Mouse (Mus musculus) embryonic fibroblast, embryonic 13.5 days (primary cell): ENCODE data around the gene Mob3b. TPM values are rescaled to one million over a fixed set of nuclear protein-coding genes. Genes with fewer than 3 reads are reported as not detected.
"Not testable (repeated sequence)": the region's sequence is repeated elsewhere in the genome, so short reads cannot be mapped to it uniquely, and the experiment has no call there.

Experiments used
- H3K27ac ChIP-seq: 2 replicates; pipeline ENCODE4 v1.5.1; 2012; ENCODE audit warnings: low read length, control low read depth, inconsistent platforms; ENCODE audit not compliant: insufficient read depth
- H3K4me1 ChIP-seq: 2 replicates; pipeline ENCODE4 v1.6.1; 2011; ENCODE audit warnings: low read length; ENCODE audit not compliant: control insufficient read depth, insufficient read depth
- H3K4me3 ChIP-seq: 2 replicates; pipeline ENCODE4 v1.5.1; 2011; ENCODE audit warnings: mild to moderate bottlenecking, control low read depth, low read length; ENCODE audit not compliant: insufficient read depth
- CTCF ChIP-seq: IDR thresholded peaks from 2 replicates; pipeline ENCODE4 v1.5.1; 2011; ENCODE audit warnings: mild to moderate bottlenecking, control low read depth, low read length, moderate library complexity, borderline replicate concordance; ENCODE audit not compliant: insufficient read depth
- POLR2A ChIP-seq: IDR thresholded peaks from 2 replicates; pipeline ENCODE4 v1.6.1; 2011; ENCODE audit warnings: low read depth, mild to moderate bottlenecking, control low read depth, low read length, moderate library complexity
- polyA plus RNA-seq: library from polyadenylated mRNA; stranded (reverse); fragments of >200 nt; gene quantifications from 2 replicates; pipeline ENCODE4 v1.2.4, GENCODE M21; 2011; ENCODE audit warnings: low read depth; ENCODE audit not compliant: missing spikeins, insufficient read length

Mob3b gene
- polyA plus RNA-seq, 1 experiment: 1.6 TPM

DNA sequence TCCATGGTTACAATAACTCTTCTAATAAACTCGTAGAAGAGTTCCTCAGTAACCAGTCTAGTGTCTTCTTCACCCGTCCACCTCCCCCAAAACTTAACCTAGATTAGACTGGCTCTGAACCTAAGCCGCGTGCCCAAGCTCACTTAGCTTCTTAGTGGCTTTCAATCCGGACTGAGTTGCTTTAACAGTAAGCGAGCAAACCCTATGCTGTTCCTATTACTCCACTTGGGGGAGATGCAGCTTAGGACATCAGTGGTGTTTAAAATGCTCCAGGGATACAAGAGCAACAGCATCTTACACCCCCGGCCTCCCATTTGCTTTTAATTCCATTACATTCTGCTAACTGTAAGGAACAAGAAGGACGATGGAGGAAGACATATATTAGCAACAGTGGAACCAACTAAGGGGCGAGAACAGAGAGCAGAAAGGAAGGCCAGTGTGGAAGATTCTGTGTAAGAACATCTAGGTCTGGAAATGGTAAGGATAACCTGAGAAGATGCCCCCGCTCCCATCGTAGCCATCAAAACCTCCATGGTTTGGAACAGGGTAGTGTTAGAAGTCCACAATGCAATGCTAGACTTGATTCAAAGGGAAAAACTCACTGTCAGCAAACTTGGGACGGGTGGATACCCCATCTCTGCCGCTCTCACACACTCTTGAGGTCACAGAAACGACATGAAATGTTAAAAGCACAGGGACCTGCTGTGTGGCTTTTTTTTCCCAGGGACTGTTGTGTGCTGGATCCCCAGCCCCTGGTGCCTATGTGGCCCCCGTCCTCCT is 196.3 kb downstream of the Mob3b start:
- Histone ChIP-seq H3K27ac (no peak overlapping the region), H3K4me1 (no peaks in the 10 kb centered on the region), H3K4me3 (no peak overlapping the region)
- TF ChIP-seq CTCF (no peak), POLR2A (no peak)

- Histone ChIP-seq H3K4me1 (no peaks in the 10 kb centered on the region), H3K27ac (no peak overlapping the region), H3K4me3 (no peak overlapping the region)
- TF ChIP-seq CTCF (no peak), POLR2A (no peak)
Observed at GRCm38 (mm10) chr4:34959477-34959876, 197.8 kb downstream of the Mob3b start.

DNA sequence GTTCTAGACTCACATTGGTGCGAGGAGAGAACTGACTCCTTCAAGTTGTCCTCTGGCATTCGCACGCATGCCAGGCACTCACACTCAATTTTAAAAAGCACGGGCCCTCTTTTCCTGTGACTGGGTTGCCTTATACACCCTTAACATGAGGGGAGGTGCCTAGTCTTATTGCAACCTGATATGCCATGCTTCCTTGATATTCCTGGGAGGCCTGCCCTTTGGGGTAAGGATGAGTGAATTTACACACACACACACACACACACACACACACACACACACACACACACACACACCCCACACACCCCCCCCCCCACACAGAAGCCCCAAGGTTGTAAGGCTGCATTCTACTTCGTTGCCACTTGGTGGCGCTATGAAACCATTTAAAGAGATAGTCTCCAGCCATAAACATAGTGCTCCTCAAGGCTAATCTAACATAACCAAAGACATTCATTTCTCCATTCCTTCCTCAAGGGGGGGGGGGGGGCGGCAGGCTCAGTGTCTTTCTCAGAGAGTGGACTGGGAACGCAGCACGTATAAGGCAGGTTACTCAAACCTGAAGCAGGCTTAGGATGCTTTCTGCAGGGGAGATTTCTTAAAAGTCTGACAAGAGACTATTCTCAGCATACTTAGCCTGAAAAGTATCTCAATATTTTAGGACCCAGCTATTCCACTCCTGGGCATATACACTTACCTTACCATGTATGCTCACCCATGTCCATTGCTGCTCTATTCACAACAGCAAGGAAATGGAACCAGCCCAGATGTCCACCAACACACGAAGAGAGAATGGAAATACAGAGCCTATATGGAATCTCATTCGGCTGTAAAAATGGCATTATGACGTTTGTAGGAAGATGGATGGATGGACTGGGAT is 198.9 kb downstream of the Mob3b start:
- Histone ChIP-seq H3K27ac (no peak overlapping the region), H3K4me3 (no peak overlapping the region), H3K4me1 (no peaks in the 10 kb centered on the region)
- no peak for TF ChIP-seq CTCF
- TF ChIP-seq POLR2A: no peak

GRCm38 (mm10) chr4:34953716-34954115 is 203.6 kb downstream of the Mob3b start:
- H3K27ac ChIP-seq: no peak overlapping the region
- H3K4me1 ChIP-seq: no peaks in the 10 kb centered on the region
- H3K4me3 ChIP-seq: no peak overlapping the region
- TF ChIP-seq CTCF: no peak
- TF ChIP-seq POLR2A: no peak

- H3K4me1 ChIP-seq: no peaks in the 10 kb centered on the region
- no peak overlapping the region for H3K27ac ChIP-seq
- H3K4me3 ChIP-seq: no peak overlapping the region
- no peak for TF ChIP-seq POLR2A
Observed at GRCm38 (mm10) chr4:34947181-34947580, 210.1 kb downstream of the Mob3b start.

GRCm38 (mm10) chr4:34941046-34941445 is 216.2 kb downstream of the Mob3b start:
- H3K4me1 ChIP-seq: no peaks in the 10 kb centered on the region
- TF ChIP-seq CTCF: no peak
- no peak overlapping the region for H3K27ac ChIP-seq
- H3K4me3 ChIP-seq: no peak overlapping the region

GRCm38 (mm10) chr4:34928386-34928785 is 228.9 kb downstream of the Mob3b start:
- H3K4me3 ChIP-seq, H3K4me1 ChIP-seq, H3K27ac ChIP-seq: not testable (repeated sequence)

- TF ChIP-seq POLR2A: no peak
- TF ChIP-seq CTCF: peak; percentile 85; the same call in 1 of the 2 replicates
- H3K4me1 ChIP-seq: no peaks in the 10 kb centered on the region
- H3K27ac ChIP-seq: no peak overlapping the region
- no peak overlapping the region for H3K4me3 ChIP-seq
Observed at GRCm38 (mm10) chr4:34922177-34922870, 235.0 kb downstream of the Mob3b start.

DNA sequence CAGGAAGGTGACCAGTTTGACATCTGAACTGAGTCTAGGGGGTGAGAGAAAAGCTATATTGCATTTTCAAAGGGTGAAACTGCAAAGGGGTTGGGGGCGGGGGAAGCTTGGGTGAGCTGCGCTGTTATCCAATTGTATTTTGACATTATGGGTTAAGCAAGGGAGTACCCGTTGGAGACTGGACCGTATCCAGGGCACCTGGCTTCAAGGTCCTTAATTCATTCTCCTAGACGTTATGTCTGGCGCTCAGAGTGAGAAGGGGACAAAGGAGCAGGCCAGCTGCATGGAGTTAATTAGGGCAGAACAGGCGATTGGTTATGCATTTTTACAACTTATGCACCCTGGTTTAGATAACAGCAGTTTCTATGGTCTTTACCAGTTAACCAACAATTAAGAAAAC is 239.9 kb downstream of the Mob3b start:
- Histone ChIP-seq H3K4me1 (no peaks in the 10 kb centered on the region), H3K4me3 (no peak overlapping the region), H3K27ac (no peak overlapping the region)
- no peak for TF ChIP-seq CTCF
- TF ChIP-seq POLR2A: no peak

DNA sequence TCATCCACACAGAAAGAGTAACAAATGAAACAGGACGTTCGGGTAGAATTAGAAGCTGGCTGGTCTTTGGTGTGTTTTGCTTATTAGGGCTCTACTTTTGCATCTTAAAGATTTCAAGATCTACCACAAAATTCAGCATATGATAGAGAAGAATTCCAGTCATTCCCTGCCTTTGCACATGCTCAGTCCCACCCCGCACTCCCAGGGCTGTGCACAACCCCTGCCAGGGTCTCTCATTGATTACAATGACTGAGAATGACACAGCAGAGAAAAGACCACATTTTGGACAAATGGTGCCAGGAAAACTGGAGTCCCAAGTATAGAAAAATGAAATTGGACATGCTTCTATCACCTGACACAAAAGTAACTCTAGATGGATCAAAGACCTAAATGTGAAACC is 245.1 kb downstream of the Mob3b start:
- Histone ChIP-seq H3K4me1 (no peaks in the 10 kb centered on the region), H3K4me3 (no peak overlapping the region), H3K27ac (no peak overlapping the region)
- TF ChIP-seq CTCF: no peak
